Mouse (Mus musculus) liver, embryonic 12.5 days (tissue): Measurements from ENCODE around the gene Gm3893. TPM values are rescaled to one million over a fixed set of nuclear protein-coding genes. Genes with fewer than 3 reads are reported as not detected.
"Not testable (repeated sequence)": the region's sequence is repeated elsewhere in the genome, so short reads cannot be mapped to it uniquely, and the experiment has no call there.

Experiments
- ATAC-seq: fragments of 200-750 bp; cut with Nextera tagmentation; 2 replicates; pipeline ENCODE4 v1.8.0; 2017; ENCODE audit warnings: moderate number of reproducible peaks, mild to moderate bottlenecking, moderate library complexity
- H3K27ac ChIP-seq: fragments of 300-500 bp; sonication (generic); 2 replicates; pipeline ENCODE4 v1.5.1; 2016; ENCODE audit warnings: mild to moderate bottlenecking
- H3K27me3 ChIP-seq: fragments of 300-500 bp; sonication (generic); replicated peaks from 2 replicates; pipeline ENCODE4 v1.6.1; 2016; ENCODE audit warnings: mild to moderate bottlenecking, moderate library complexity
- H3K36me3 ChIP-seq: fragments of 300-500 bp; sonication (generic); 2 replicates; pipeline ENCODE4 v1.6.1; 2016; ENCODE audit warnings: mild to moderate bottlenecking, moderate library complexity
- H3K4me1 ChIP-seq: fragments of 300-500 bp; sonication (generic); 2 replicates; pipeline ENCODE4 v1.6.1; 2016
- H3K4me2 ChIP-seq: fragments of 300-500 bp; sonication (generic); 2 replicates; pipeline ENCODE4 v1.6.1; 2016; ENCODE audit warnings: mild to moderate bottlenecking, moderate library complexity
- H3K4me3 ChIP-seq: fragments of 300-500 bp; sonication (generic); 2 replicates; pipeline ENCODE4 v1.5.1; 2016; ENCODE audit warnings: mild to moderate bottlenecking, moderate library complexity
- H3K9ac ChIP-seq: fragments of 300-500 bp; sonication (generic); 2 replicates; pipeline ENCODE4 v1.6.1; 2016; ENCODE audit warnings: mild to moderate bottlenecking, moderate library complexity
- H3K9me3 ChIP-seq: fragments of 300-500 bp; sonication (generic); replicated peaks from 2 replicates; pipeline ENCODE4 v1.6.1; 2016; ENCODE audit warnings: mild to moderate bottlenecking, moderate library complexity
- WGBS: fragments of 180-500 bp; shearing (Covaris S2); methylation state at CpG from one replicate; pipeline ENCODE4 v1.1.7; 2016; ENCODE audit not compliant: insufficient replicate concordance; 5-methylcytosine and 5-hydroxymethylcytosine counted together
- polyA plus RNA-seq: library from polyadenylated mRNA; unstranded; fragments of >200 nt; fragmentation: Nextera tagmentation; extraction: Ambion mirVana; gene quantifications from 2 replicates; pipeline ENCODE4 v1.2.1, GENCODE M21; 2016

The Gm3893 gene
- not detected in 2 replicates for polyA plus RNA-seq

- not testable (repeated sequence) for H3K4me1 ChIP-seq, H3K27ac ChIP-seq, H3K27me3 ChIP-seq, ATAC-seq, H3K4me2 ChIP-seq, H3K9ac ChIP-seq, H3K9me3 ChIP-seq, H3K36me3 ChIP-seq, H3K4me3 ChIP-seq
- WGBS = no CpG with 5 or more reads among the region's 2 CpGs
Measured at GRCm38 (mm10) chr4:42090907-42091306, at the start of gene Gm3893. Gm3893 (plus strand) TSS chr4:42091207.

GRCm38 (mm10) chr4:42114517-42114916 lies 23.5 kb downstream of the Gm3893 start, which contains the start of gene Gm13304:
Gm13304 (plus strand) TSS chr4:42114817.
- no CpG with 5 or more reads among the region's 5 CpGs for WGBS
- not testable (repeated sequence) for H3K9ac ChIP-seq, H3K27ac ChIP-seq, H3K9me3 ChIP-seq, H3K27me3 ChIP-seq, H3K4me2 ChIP-seq, H3K4me3 ChIP-seq, ATAC-seq, H3K36me3 ChIP-seq, H3K4me1 ChIP-seq

Other genes with a start within 250 kb of the Gm3893 start
- gene Gm21541, start 187.6 kb upstream of the Gm3893 start, polyA plus RNA-seq = not detected in 2 replicates
- gene Gm20878, start 149.6 kb upstream of the Gm3893 start, polyA plus RNA-seq = 0.28 and 0.42 TPM in 2 replicates
- gene Fam205a4, start 125.1 kb upstream of the Gm3893 start, polyA plus RNA-seq = 0.04 TPM in 1 of 2 replicates, not detected in the other
- not detected in 2 replicates for gene Gm21093, start 56.5 kb upstream of the Gm3893 start, polyA plus RNA-seq
- 0.23 TPM in 1 of 2 replicates, not detected in the other for gene Gm13304, start 23.6 kb downstream of the Gm3893 start, polyA plus RNA-seq
- gene Gm13306, start 62.2 kb downstream of the Gm3893 start, polyA plus RNA-seq = not detected in 2 replicates
- gene Gm13305, start 77.4 kb downstream of the Gm3893 start, polyA plus RNA-seq = not detected in 2 replicates
- not detected in 2 replicates for gene Gm10600, start 149.4 kb downstream of the Gm3893 start, polyA plus RNA-seq
- not detected in 2 replicates for gene Ccl21b, start 164.6 kb downstream of the Gm3893 start, polyA plus RNA-seq
- gene Gm21953, start 203.1 kb downstream of the Gm3893 start, polyA plus RNA-seq = not detected in 2 replicates
- gene Fam205a3, start 227.1 kb downstream of the Gm3893 start, polyA plus RNA-seq = not detected in 2 replicates